ENCODE assay signal across 8 mouse cellular contexts in the genomic region with DNA sequence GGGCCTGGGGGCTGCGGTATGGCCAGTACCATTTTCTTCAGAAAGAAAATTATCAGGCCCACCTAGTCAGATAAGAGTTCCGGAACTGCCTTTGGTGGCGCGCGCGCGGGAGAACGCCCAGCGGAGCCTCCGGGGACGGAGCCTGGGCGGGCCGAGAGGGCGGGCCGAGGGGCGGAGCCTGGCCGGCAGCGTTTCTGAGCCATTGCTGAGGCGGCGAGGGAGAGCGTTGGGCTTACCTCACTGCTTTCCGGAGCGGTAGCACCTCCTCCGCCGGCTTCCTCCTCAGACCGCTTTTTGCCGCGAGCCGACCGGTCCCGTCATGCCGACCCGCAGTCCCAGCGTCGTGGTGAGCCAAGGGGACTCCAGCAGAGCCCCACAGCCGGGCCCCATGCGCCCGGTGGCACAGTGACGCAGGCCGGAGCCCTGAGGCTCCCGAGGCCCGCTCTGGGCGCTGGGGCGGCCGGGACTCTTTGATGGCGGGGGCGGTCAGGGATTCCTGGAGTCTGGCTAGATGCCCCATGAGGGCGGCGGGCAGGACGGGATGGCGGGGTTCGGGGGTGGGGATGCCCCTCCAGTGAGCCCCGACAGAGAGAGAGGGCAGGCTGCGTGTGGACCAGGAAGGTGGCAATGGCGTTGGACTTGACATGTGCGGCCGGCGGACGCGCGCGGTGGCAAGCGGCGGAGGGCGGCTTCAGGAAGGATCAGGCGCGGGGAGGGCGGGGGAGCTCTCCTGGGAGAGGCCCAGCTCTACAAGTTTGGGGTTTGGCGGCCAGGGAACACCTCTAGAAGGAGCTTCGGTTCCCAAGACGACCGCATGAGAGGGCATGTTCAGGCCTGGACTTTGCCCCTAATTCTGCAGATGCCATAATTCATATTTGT. TPM values are rescaled to one million over a fixed set of nuclear protein-coding genes. Genes with fewer than 3 reads are reported as not detected.
DNase-seq lines count a peak whose midpoint lies in the region; ATAC-seq lines count a peak whose summit lies in the region.

A gene (plus strand): TSS at position 233 of the 879 bp plus-strand sequence.

- H3K4me3 ChIP-seq in hindbrain, embryonic 13.5 days, result peak within 1 kb of the TSS; percentile 60

- ATAC-seq in hindbrain, embryonic 13.5 days (ENCODE audit: low FRiP score), result peak; percentile 98

- peak; percentile 47 for DNase-seq in WW6 (ENCODE audit: low read depth, low spot score)
- DNase-seq in cerebellum, postnatal 25 days, result peak; percentile 85 to 92
- DNase-seq in frontal cortex, postnatal 25 days (ENCODE audit: low spot score in 2 of 2), result peak; percentile 46 to 57
- DNase-seq in left cerebral cortex, adult 11 months (ENCODE audit: low spot score), result peak; percentile 66
- peak; percentile 90 for DNase-seq in lung, postnatal 36 days
- peak; percentile 85 for DNase-seq in retina, embryonic 14.5 days (ENCODE audit: low spot score)
- peak; percentile 88 to 89 for DNase-seq in thymus, postnatal 36 days

- H3K27ac ChIP-seq in hindbrain, embryonic 13.5 days, result peak within 1 kb of the TSS; percentile 93

- H3K9me3 ChIP-seq in hindbrain, embryonic 13.5 days, result no peaks in the 10 kb centered on the region

- H3K4me2 ChIP-seq in hindbrain, embryonic 13.5 days, result peak within 1 kb of the TSS; percentile 52

- WGBS in hindbrain, embryonic 13.5 days, result 14% methylated on average over 66 of the region's 72 CpGs

- peaks cover 10% of the 10 kb centered on the region for H3K4me1 ChIP-seq in hindbrain, embryonic 13.5 days (replicated peaks)

- peak within 1 kb of the TSS; percentile 79 for H3K9ac ChIP-seq in hindbrain, embryonic 13.5 days

- H3K36me3 ChIP-seq in hindbrain, embryonic 13.5 days, result no peaks in the 10 kb centered on the region

- H3K27me3 ChIP-seq in hindbrain, embryonic 13.5 days, result no peaks in the 10 kb centered on the region

RNA-seq across cellular contexts. Expression of the gene that starts here (rescaled TPM):
- polyA plus RNA-seq in hindbrain, embryonic 13.5 days (2015; fragmentation: Nextera tagmentation; extraction: Ambion mirVana), result 85.9 and 88.8 TPM in 2 replicates

Comparison
In these comparisons a context has a peak if more than half of its experiments do, and no peak if none do; other contexts are left out.
1. Peak in every context shown above with its lines: DNase-seq, ATAC-seq, H3K4me3 ChIP-seq and H3K27ac ChIP-seq.